Mouse (Mus musculus): Measurements from ENCODE around the gene 4930412O13Rik.

Gene 4930412O13Rik

DNA sequence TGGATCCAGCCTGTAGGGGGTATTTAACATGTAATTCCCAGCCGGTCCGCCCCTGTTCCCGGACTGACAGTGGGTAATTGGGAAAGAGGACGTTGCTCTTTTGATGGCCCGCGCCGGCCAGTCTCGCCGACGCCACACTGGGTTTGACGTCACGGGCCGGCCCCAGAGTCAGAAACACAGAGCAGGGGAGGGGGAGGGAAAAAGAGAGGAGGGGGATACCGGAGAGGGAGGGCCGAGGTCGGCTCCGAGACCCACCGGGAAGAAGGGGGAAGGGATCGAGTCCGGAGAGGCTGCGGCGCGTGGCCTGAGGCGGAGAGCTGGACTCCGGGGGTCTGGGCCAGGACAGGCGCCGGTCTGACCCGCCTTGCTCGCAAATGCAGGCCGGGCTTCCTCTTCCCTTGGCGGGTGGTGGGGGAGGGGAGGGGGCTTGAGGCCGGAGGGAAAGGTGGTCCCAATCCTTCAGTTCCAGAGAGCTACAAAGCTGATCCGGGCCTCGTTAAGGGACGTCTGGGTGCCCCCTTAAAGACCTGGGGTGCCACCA is at the start of gene 4930412O13Rik:
TSS of gene 4930412O13Rik (plus strand) at position 202 of the 541 bp plus-strand sequence.
- in situ Hi-C loops (cut with MseI, MboI) = loop anchor here in 1 of 2 experiments (25.0 kb wide), 1 partner anchor 419 kb away; no protein-coding TSS in a partner anchor

- in situ Hi-C loops (cut with MseI, MboI) = no loop called here
Measured at GRCm38 (mm10) chr2:9833712-9834111, 47.3 kb upstream of the 4930412O13Rik start.

GRCm38 (mm10) chr2:9835195-9835594 is 45.9 kb upstream of the 4930412O13Rik start:
- in situ Hi-C loops (cut with MseI, MboI) = no loop called here

- in situ Hi-C loops (cut with MseI, MboI) = no loop called here
Measured at GRCm38 (mm10) chr2:9852851-9853576, 28.0 kb upstream of the 4930412O13Rik start.

- in situ Hi-C loops (cut with MseI, MboI) = no loop called here
Measured at GRCm38 (mm10) chr2:9855861-9856260, 25.2 kb upstream of the 4930412O13Rik start.

DNA sequence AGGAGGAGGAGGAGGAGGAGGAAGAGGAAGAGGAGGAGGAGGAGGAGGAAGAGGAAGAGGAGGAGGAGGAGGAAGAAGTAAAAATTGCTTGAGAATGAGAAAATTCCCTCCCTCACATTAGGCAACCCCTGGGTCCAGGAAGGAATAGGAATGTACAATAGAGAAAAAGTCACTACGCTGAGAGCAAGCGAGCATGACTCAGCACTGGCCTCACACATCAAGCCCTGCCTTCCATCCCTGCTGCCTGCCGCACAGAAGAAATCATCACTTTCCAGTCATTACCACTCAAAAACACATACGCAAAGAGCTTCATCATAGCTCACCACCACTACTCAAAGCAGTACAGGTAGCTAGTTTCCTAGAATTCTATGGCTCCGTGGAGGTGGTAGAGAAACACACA is 20.4 kb upstream of the 4930412O13Rik start:
- in situ Hi-C loops (cut with MseI, MboI) = no loop called here

DNA sequence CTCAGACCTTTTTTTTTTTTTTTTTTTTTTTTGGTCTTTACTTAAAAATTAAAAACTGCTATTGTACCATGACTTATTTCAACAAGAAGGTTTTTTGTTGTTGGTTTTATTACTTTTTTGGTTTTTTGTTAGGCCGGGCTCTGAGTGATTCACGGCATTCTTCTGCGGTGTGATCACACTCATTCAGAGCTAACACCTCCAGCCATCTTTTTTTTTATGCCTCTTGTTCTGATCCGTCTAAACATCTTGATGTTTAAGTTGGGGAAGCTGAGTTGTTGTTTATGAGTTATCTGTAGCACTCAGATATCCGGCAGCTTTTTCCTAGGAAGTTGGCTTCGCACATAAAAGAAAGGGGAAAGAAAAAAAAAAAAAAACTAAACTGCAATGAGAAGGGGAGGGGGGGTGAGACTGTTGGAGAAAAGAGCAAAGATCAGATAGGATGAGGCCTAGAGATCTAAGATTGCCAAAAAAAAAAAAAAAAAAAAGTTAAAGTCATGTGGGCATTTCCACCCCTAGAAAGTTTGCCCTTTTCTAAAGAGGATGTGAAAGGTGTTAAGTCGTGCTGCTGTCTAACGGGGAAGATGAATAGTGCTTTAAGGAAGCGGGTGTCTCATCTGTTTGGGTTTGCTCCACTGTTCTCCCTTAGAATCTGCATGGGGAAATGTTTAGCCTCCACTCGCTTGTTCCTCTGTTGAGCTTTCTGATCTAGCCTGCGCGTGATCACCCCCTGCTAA is 13.8 kb upstream of the 4930412O13Rik start:
- in situ Hi-C loops (cut with MseI, MboI) = no loop called here

GRCm38 (mm10) chr2:9871141-9871716 is 9.8 kb upstream of the 4930412O13Rik start:
- in situ Hi-C loops (cut with MseI, MboI) = no loop called here

- in situ Hi-C loops (cut with MseI, MboI) = no loop called here
Measured at GRCm38 (mm10) chr2:9871798-9872197, 9.3 kb upstream of the 4930412O13Rik start.

DNA sequence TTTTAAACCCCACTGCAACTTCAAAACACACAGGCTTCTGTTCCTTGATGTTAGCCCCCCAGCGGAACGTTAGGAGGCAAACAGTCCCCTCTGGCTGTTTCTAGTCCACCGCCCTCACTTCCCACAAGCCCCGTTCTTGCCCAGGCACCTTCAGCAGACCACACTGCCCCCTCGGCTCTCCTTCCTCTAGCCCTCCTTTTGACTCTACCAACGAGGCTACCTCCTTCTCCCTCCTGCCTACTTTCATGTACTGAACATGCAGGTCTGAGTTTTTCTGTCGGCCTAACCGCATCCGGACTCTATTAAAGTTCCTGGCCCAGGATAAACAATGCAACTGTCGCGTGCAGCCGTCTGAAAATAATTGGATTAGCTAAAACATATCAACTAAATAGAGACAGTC is 8.4 kb upstream of the 4930412O13Rik start:
- in situ Hi-C loops (cut with MseI, MboI) = no loop called here

DNA sequence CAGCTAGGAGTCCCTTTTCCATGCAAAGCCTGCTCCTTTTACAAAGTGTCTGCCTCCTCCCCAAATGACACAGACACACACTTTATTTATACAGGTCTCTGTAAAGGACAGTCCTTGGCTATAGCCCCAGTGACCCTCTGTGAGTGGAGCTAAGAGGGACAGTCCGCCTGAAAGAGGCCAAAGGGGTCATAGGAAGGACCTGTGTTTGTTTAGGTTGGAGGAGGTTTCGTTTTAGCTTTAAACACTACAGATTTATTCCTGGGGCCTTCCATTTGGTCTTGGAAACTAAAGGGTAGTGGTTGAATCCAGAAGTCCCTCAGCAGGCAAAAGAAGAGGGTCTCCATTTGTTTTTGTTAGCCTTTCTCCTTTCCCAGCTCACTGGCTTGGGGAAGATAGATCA is 7.3 kb upstream of the 4930412O13Rik start:
- in situ Hi-C loops (cut with MseI, MboI) = no loop called here

DNA sequence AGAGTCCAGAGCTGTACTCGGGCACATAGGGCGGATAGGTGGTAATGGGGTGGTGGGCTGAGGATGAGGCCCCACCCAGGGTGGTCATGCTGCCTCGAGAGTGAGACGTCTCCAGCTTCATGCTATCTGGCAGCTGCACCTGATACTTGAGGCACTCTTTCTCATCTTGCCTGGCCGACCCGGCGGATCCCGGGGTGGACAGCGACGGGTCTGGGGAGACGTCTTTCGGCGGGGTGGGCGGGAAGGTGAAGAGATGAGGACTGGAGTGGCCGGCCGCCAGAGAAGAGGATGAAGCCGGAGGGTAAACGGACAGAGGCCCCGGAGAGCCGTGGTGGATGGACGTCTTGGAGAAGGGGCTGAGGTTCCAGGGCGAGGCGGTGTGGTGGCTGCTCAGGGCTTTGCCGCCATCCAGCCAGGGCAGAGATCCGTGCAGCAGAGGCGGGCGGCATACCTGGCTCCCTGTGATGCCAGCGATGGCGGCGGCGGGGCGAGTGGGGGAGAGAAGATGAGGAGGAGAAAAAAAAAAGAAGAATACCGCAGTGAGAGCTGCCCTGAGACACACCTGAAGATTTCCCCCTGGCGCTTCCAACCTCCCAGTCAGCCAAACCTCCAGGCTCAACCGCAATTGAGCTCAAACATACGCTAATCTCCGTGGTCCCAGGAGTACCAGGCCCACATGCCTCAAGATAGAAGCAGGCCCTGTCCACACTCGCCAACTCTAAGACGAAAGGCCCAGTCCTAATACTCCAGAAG is 6.4 kb upstream of the 4930412O13Rik start:
- in situ Hi-C loops (cut with MseI, MboI) = loop anchor here in 1 of 2 experiments (25.0 kb wide), 1 partner anchor 412 kb away; no protein-coding TSS in a partner anchor

- in situ Hi-C loops (cut with MseI, MboI) = loop anchor here in 1 of 2 experiments (25.0 kb wide), 1 partner anchor 413 kb away; no protein-coding TSS in a partner anchor
Measured at GRCm38 (mm10) chr2:9875220-9875619, 5.8 kb upstream of the 4930412O13Rik start.

DNA sequence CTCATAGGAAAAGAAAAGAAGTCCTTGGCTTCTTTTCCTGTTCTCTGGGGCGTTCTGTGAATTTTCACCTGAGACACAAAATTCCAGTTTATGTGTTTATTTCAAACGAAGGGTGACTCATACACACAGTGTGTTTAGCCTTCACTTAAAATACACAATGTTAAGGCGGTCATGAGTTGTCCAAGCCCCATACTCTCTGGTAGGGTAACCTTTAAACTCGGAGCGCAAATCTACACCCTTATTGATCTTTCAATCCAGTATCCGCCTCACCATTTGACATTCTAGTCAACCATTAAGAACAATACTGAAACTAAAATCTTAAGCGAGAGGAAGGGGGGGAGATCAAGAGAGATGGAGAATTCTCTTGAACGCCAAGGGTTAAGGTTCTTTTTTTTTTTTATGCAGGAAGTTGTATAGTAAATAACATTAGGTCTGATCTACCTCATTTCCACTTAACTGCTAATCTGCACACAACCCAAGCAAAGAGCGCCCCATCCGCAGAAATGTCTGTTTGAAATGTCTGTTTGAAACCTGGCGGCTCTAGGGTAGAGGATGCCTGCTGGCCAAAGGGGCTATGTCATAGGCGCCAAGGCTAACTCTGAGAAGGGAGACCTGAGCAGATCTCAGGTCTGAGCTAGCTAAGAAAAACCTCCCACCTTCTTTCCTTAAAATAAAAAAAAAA is 5.2 kb upstream of the 4930412O13Rik start:
- in situ Hi-C loops (cut with MseI, MboI) = loop anchor here in 1 of 2 experiments (25.0 kb wide), 1 partner anchor 414 kb away; no protein-coding TSS in a partner anchor

GRCm38 (mm10) chr2:9876621-9877325 is 4.3 kb upstream of the 4930412O13Rik start:
- in situ Hi-C loops (cut with MseI, MboI) = loop anchor here in 1 of 2 experiments (25.0 kb wide), 1 partner anchor 414 kb away; no protein-coding TSS in a partner anchor

- in situ Hi-C loops (cut with MseI, MboI) = loop anchor here in 1 of 2 experiments (25.0 kb wide), 1 partner anchor 415 kb away; no protein-coding TSS in a partner anchor
Measured at GRCm38 (mm10) chr2:9877326-9877690, 3.7 kb upstream of the 4930412O13Rik start.

GRCm38 (mm10) chr2:9877966-9878563 is 3.0 kb upstream of the 4930412O13Rik start:
- in situ Hi-C loops (cut with MseI, MboI) = loop anchor here in 1 of 2 experiments (25.0 kb wide), 1 partner anchor 416 kb away; no protein-coding TSS in a partner anchor

- in situ Hi-C loops (cut with MseI, MboI) = loop anchor here in 1 of 2 experiments (25.0 kb wide), 1 partner anchor 416 kb away; no protein-coding TSS in a partner anchor
Measured at GRCm38 (mm10) chr2:9878564-9879081, 2.4 kb upstream of the 4930412O13Rik start.

DNA sequence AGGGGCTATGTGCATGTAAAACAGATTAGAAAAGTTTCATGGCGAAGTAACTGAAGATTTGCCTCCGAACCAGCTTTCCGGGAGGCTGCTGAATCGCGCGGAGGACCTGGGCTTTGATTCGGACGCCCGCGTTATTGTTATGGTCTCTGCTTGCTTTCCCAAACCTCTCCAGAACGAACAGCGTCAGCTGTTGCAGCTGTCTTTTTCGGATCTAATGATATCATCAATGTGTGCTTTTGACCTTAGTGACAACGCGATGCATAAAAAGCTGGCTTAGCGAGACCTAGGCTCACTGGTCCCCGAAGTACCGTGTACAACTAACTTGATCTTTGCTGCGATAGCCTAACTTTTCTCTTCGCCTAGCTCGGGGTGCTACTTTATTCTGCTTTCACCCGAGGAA is 2.0 kb upstream of the 4930412O13Rik start:
- in situ Hi-C loops (cut with MseI, MboI) = loop anchor here in 1 of 2 experiments (25.0 kb wide), 1 partner anchor 417 kb away; no protein-coding TSS in a partner anchor

Data from mouse trophoblast stem cell (cell line).